Mouse (Mus musculus) G1E (cell line): ENCODE data around the gene Gnpat.

Experiments used
- CTCF ChIP-seq: IDR thresholded peaks from 2 replicates; pipeline ENCODE4 v1.5.1; 2012; ENCODE audit warnings: low read depth, low read length, inconsistent platforms, mixed read lengths
- POLR2AphosphoS5 ChIP-seq: IDR thresholded peaks from 2 replicates; pipeline ENCODE4 v1.6.1; 2012; ENCODE audit warnings: low read depth, low read length, inconsistent platforms; ENCODE audit not compliant: insufficient replicate concordance

- TF ChIP-seq CTCF (no peak), POLR2AphosphoS5 (no peak)
These were observed 17.3 kb upstream of the Gnpat start for GRCm38 (mm10) chr8:124845573-124845972.
